Mouse (Mus musculus) yolk sac, embryonic 10.5 days (tissue): ENCODE measurements around the gene Gm10295.

ENCODE experiments used
- DNase-seq: peaks from one replicate; pipeline ENCODE4 v3.0.0-alpha.2; 2017; ENCODE audit warnings: low spot score

The Gm10295 gene

GRCm38 (mm10) chr7:71351364-71351763 is at the start of gene Gm10295:
TSS of gene Gm10295 (minus strand) at chr7:71351485.
- no peak for DNase-seq

GRCm38 (mm10) chr7:71401032-71401431 is 49.7 kb upstream of the Gm10295 start:
- no peak for DNase-seq

- no peak for DNase-seq
These were observed 48.8 kb upstream of the Gm10295 start for GRCm38 (mm10) chr7:71399891-71400632.

- no peak for DNase-seq
These were observed 47.9 kb upstream of the Gm10295 start for GRCm38 (mm10) chr7:71398959-71399756.

- DNase-seq = no peak
These were observed 47.1 kb upstream of the Gm10295 start for GRCm38 (mm10) chr7:71398389-71398788.

GRCm38 (mm10) chr7:71392795-71393341 is 41.6 kb upstream of the Gm10295 start:
- DNase-seq = peak; percentile 18

GRCm38 (mm10) chr7:71391333-71391732 is 40.0 kb upstream of the Gm10295 start:
- DNase-seq = no peak

- DNase-seq = no peak
These were observed 39.0 kb upstream of the Gm10295 start for GRCm38 (mm10) chr7:71390291-71390690.

GRCm38 (mm10) chr7:71386050-71386449 is 34.8 kb upstream of the Gm10295 start:
- DNase-seq = no peak

GRCm38 (mm10) chr7:71384921-71385320 is 33.6 kb upstream of the Gm10295 start:
- DNase-seq = no peak

GRCm38 (mm10) chr7:71383341-71384130 is 32.3 kb upstream of the Gm10295 start:
- DNase-seq = peak; percentile 26

GRCm38 (mm10) chr7:71379826-71380825 is 28.8 kb upstream of the Gm10295 start:
- no peak for DNase-seq

- no peak for DNase-seq
These were observed 27.8 kb upstream of the Gm10295 start for GRCm38 (mm10) chr7:71378812-71379760.

GRCm38 (mm10) chr7:71377983-71378382 is 26.7 kb upstream of the Gm10295 start:
- no peak for DNase-seq

- DNase-seq = no peak
These were observed 22.8 kb upstream of the Gm10295 start for GRCm38 (mm10) chr7:71374059-71374458.

GRCm38 (mm10) chr7:71371916-71372315 is 20.6 kb upstream of the Gm10295 start:
- no peak for DNase-seq

- no peak for DNase-seq
These were observed 19.5 kb upstream of the Gm10295 start for GRCm38 (mm10) chr7:71370746-71371145.

GRCm38 (mm10) chr7:71370128-71370527 is 18.8 kb upstream of the Gm10295 start:
- no peak for DNase-seq

GRCm38 (mm10) chr7:71368543-71369181 is 17.4 kb upstream of the Gm10295 start:
- DNase-seq = no peak
